Mouse (Mus musculus): Measurements from ENCODE around the gene Spem2. TPM values are rescaled to one million over a fixed set of nuclear protein-coding genes. Genes with fewer than 3 reads are reported as not detected.

Gene Spem2
- polyA plus RNA-seq, 1 experiment from 2014 or later = 0.10 TPM

DNA sequence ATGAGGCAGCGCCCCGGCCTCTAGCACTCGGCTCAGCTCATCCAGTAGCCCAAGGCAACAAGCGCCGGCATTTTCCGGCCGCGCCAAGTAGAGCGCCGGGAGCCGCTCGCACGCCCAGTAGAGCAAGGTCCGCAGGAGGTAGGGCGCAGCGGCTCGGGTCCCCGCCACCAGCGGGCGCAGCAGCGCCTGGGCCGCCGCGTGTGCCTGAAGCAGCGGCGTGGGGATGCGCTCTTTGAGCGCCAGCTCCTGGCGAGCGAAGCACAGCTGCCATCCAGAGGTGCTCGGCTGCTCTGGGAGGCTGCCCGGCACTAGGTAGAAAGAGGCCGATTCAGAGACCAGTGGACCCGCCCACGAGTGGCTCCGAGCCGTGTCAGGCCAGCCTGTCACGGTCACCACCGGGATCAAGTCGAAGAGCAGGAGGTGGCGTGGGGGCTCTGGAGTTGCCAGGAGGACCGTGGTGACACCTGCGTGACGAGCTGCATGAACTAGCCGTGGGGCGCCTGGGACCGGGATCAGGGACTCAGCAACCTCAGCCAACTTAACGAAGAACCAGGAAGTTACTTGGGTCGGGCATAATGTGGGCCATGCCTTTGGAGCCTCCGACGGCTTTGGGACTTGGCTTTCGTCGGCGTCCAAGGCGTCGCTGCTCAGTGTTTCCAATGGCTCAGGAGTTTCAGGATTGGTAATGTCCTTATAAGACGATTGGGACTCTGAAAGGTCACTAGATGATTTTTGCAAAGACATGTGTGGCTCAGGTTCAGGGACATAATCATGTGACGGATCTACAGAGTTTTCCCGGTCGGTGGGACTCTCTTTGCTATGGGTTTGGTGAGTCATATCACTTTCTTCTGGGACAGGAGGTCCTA lies 14.2 kb downstream of the Spem2 start:
- WGBS = 2% methylated on average over 60 of the region's 60 CpGs
- Histone ChIP-seq H3K36me3 (no peaks in the 10 kb centered on the region), H3K4me3 (peak overlapping the region; percentile 52), H3K27ac (peak overlapping the region; percentile 81), H3K9ac (peak overlapping the region; percentile 89), H3K27me3 (peaks cover 47% of the 10 kb centered on the region), H3K4me1 (replicated peaks) (peaks cover 63% of the 10 kb centered on the region), H3K9me3 (0 out of 2 replicates have a peak, but pooled peaks cover 3% of the 10 kb centered on the region), H3K4me2 (peak overlapping the region; percentile 94)
- peak; percentile 15; the same call in 1 of the 2 replicates for ATAC-seq (ENCODE audit: low FRiP score)

DNA sequence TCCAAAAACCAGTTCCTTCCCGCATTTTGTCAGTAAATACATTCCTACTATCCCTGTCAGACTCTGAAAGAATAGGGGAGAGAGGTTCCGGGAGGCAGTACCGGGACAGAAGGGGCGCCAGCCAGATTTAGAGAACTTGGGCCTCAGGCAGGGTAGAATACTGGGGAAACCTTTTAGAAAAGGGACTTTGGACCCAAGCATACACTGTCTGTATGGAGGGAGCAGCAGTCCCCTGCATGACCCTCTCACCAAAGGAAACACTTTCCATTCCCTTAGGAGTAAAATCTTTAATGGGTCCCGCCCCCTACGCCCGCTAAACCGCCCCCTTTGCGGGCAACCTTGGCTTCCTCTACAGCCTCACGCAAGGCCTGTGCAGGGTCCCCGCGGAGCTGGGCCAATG lies 14.9 kb downstream of the Spem2 start:
- 2% methylated on average over 12 of the region's 12 CpGs for WGBS
- peaks cover 46% of the 10 kb centered on the region for H3K27me3 ChIP-seq
- H3K4me2 ChIP-seq = peak overlapping the region; percentile 94
- 0 out of 2 replicates have a peak, but pooled peaks cover 3% of the 10 kb centered on the region for H3K9me3 ChIP-seq
- peak overlapping the region; percentile 52 for H3K4me3 ChIP-seq
- peak overlapping the region; percentile 81 for H3K27ac ChIP-seq
- H3K9ac ChIP-seq = peak overlapping the region; percentile 89
- peaks cover 70% of the 10 kb centered on the region for H3K4me1 ChIP-seq (replicated peaks)
- ATAC-seq (ENCODE audit: low FRiP score) = no peak
- H3K36me3 ChIP-seq = no peaks in the 10 kb centered on the region

DNA sequence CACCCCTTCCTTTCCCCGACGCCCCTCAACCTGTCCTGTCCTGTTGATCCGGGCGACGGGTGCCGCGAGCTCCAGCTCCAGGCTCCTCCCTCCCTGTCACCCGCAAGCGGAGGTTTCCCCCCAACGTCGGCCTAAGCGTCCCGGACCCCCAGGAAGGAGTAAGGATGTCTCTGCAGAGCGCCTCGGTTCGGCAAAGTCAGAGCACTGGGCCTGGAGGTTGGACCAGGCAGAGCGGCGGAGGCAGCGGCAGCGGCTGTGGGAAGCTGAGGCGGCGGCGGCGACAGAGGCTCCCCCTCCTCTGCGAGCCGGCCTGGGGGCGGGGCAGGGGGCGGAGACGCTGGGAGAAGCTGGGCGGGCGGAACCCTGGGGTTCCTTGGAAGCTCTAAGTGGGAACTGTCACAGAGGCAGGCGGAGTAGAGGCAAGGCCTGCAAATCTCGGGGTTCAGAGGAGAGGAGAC lies 15.6 kb downstream of the Spem2 start:
- Histone ChIP-seq H3K9ac (peak overlapping the region; percentile 89), H3K27me3 (peaks cover 52% of the 10 kb centered on the region), H3K4me3 (peak overlapping the region; percentile 52), H3K9me3 (0 out of 2 replicates have a peak, but pooled peaks cover 3% of the 10 kb centered on the region), H3K36me3 (peaks cover under 1% of the 10 kb centered on the region), H3K27ac (peak overlapping the region; percentile 81), H3K4me1 (replicated peaks) (peaks cover 73% of the 10 kb centered on the region), H3K4me2 (peak overlapping the region; percentile 94)
- under 1% methylated on average over 33 of the region's 33 CpGs for WGBS
- no peak for ATAC-seq (ENCODE audit: low FRiP score)

DNA sequence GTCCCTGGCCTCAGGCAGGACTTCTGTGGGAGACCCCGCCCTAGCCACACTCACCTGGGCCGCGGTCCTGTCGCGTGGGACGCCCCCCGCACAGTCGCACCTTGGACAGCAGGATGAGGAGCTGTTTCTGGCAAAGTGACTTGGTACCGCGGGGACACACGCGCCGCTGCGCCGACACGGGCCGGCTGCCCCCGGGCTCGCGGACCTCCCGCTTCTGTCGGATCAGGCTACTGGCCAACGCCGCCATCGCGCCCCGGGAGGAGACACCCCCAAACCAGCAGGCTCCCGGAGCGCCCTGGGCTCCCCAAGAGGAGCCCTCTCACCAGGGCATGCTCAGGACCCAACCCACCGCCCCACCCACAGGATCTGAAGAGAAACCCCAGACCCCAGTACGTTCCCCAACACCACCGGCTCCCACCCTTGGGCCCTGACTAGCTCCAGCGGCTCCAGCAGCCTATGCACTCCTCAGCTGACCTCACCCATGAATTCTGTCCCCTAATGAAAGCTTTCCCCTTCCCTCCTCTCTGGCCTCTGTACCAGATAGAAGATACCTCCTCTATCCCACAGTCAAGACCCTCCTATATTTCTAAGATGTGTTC lies 16.8 kb downstream of the Spem2 start, which contains the start of gene Fgf11:
Gene Fgf11, minus strand, starts transcription at position 479 of the 599 bp plus-strand sequence.
- 2% methylated on average over 33 of the region's 33 CpGs for WGBS
- Histone ChIP-seq H3K27me3 (peaks cover 52% of the 10 kb centered on the region), H3K36me3 (peaks cover 4% of the 10 kb centered on the region), H3K27ac (peak within 1 kb of the TSS; percentile 95), H3K4me2 (peak within 1 kb of the TSS; percentile 94), H3K9ac (peak within 1 kb of the TSS; percentile 89), H3K4me1 (replicated peaks) (peaks cover 73% of the 10 kb centered on the region), H3K9me3 (0 out of 2 replicates have a peak, but pooled peaks cover 1% of the 10 kb centered on the region), H3K4me3 (peak within 1 kb of the TSS; percentile 52)
- no peak for ATAC-seq (ENCODE audit: low FRiP score)

DNA sequence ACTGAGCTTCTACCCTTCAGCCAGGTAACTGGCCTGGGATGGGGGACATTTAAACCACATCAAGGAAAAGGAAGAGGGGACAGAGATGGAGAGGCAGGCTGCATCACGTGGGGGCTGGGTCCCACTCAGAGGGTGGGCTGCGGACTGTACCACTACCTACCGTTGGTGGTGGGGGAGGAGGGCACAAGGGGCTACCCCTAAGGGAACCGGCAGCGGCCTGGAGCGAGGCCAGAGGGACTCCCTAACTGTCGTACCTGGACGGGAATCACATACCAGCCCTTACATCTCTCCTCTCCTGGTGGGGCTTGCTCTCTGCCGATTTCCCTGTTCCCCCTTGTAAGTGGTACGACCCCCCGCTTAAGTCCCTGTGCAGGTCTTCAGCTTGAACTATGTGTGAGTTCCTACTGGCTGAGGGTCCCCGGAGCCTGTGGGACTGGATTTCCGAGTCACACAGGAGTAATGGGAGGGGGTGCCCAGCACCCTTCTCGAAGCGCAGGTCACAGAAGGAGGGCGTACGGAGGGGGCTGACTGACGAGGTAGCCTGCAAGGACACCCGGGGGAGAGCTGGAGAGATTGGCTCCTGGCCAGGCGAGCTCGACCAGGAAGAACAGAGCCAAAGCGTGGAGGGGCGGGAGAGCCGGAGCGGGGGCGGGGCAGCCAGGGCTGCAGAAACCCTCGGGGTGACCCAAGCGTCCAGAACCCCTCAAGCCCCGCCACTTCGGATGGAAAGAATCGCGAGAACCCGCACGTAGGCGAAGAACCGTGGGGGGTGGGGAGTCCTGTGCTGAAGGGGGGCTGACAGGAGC lies 17.7 kb downstream of the Spem2 start:
- Histone ChIP-seq H3K36me3 (peaks cover 4% of the 10 kb centered on the region), H3K4me1 (replicated peaks) (peaks cover 78% of the 10 kb centered on the region), H3K27me3 (peaks cover 52% of the 10 kb centered on the region), H3K27ac (peak overlapping the region; percentile 95), H3K4me3 (peak overlapping the region; percentile 52), H3K9ac (peak overlapping the region; percentile 89), H3K9me3 (no peaks in the 10 kb centered on the region), H3K4me2 (peak overlapping the region; percentile 94)
- 0% methylated on average over 34 of the region's 36 CpGs for WGBS
- ATAC-seq (ENCODE audit: low FRiP score) = peak; percentile 73

DNA sequence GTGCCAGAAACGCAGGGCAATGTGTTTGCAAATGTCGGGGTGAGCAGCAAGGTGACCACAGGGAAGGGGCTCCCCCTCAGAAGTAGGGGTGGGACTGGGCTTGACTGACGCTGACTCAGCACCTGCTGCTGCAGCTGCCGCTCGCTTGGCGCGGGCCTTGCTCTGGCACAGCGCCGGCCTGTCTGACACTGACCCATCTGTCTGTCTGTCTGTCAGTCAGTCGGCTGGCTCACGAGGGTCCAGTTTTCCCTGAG lies 18.2 kb downstream of the Spem2 start:
- WGBS = under 1% methylated on average over 11 of the region's 11 CpGs
- Histone ChIP-seq H3K4me1 (replicated peaks) (peaks cover 77% of the 10 kb centered on the region), H3K36me3 (peaks cover 4% of the 10 kb centered on the region), H3K9ac (peak overlapping the region; percentile 89), H3K9me3 (no peaks in the 10 kb centered on the region), H3K27ac (peak overlapping the region; percentile 95), H3K4me3 (peak overlapping the region; percentile 52), H3K4me2 (peak overlapping the region; percentile 94), H3K27me3 (peaks cover 52% of the 10 kb centered on the region)
- ATAC-seq (ENCODE audit: low FRiP score) = peak; percentile 18

DNA sequence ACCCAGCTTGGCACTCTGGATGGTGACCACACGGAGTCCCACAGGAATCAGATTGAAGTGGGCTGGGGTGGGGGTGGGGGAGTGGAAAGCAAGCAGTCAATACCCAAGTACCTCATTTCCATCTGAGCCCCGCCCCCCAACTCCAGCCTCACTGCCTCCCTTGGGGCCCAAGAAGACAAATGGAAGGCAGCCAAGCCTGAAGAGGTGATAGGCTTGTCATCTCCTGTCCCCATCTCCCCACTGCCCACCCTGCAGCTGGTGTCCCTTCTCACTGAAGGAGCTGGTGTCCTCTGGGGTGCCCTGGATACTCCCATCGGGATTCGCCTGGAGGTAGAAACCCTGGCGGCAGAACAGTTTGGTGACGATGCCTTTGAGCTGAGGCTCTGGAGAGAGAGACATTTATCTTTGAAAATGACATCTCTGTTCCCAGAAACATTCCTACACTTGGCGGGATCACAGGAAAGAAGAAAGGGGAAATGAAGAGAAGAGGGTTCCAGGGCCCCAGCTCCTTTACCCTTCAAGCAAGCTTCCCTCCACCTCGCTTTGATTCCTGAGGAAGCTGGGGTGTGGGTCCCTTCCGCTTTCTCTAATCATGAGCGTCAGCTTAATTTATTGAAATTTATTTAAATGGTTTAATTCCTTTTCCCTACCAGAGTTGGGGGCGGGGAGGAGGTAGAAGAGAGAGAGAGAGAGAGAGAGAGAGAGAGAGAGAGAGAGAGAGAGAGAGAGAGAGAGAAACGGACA lies 18.7 kb downstream of the Spem2 start:
- no peaks in the 10 kb centered on the region for H3K9me3 ChIP-seq
- WGBS = 15% methylated on average over 12 of the region's 12 CpGs
- H3K36me3 ChIP-seq = peaks cover 4% of the 10 kb centered on the region
- peak overlapping the region; percentile 95 for H3K27ac ChIP-seq
- peaks cover 74% of the 10 kb centered on the region for H3K4me1 ChIP-seq (replicated peaks)
- peak overlapping the region; percentile 52 for H3K4me3 ChIP-seq
- H3K27me3 ChIP-seq = peaks cover 47% of the 10 kb centered on the region
- peak overlapping the region; percentile 94 for H3K4me2 ChIP-seq
- ATAC-seq (ENCODE audit: low FRiP score) = no peak
- H3K9ac ChIP-seq = peak overlapping the region; percentile 89

DNA sequence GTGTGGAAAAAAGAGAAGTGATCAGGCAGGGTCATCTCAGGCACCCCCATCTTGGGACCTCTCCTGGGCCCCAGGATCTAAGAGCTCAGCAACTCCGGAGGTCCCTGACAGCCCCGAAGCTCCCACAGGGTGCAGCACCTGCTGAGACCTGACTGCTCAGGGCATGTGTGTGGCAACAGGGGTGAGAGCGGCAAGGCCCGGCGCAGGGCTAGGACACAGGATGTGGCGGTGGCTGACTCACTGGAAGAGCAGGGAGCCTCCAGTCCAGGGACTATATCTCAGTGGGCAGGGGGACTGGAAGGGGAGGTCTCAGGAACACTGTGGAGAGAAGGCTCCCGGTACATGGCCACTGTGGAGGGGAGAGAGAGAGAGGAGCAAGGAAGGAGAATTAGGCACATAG lies 20.3 kb downstream of the Spem2 start:
- no peak for ATAC-seq (ENCODE audit: low FRiP score)
- Histone ChIP-seq H3K4me1 (replicated peaks) (peaks cover 58% of the 10 kb centered on the region), H3K9me3 (no peaks in the 10 kb centered on the region), H3K27me3 (peaks cover 56% of the 10 kb centered on the region), H3K4me2 (no peak overlapping the region), H3K4me3 (no peak overlapping the region), H3K9ac (0 out of 2 replicates have a peak overlapping the region, but pooled peaks have one; percentile 24), H3K27ac (no peak overlapping the region), H3K36me3 (peaks cover 4% of the 10 kb centered on the region)
- WGBS = 75% methylated on average over 7 of the region's 7 CpGs

DNA sequence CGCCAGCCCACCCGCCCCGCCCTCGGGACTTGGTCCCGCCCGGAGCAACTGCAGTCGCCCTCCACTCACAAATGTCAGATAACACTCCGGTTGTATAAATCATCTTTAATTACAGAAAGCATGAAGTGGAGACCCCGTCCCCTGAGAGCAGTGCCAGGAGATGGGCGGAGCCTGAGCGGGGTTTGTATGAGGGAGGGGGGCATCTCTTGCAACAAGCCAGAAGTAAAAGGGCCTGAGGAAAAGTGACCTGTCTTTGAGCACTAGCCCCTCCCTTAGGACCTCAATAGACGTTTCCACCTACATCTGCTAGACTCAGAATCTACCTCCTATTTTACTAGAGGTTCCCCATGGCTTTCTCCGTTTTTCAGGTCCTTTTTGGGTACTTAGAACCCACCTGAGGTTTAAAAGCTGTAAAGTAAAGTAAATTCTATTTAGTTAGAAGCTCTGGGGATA lies 22.3 kb downstream of the Spem2 start:
- no peak overlapping the region for H3K9ac ChIP-seq
- H3K27me3 ChIP-seq = peaks cover 53% of the 10 kb centered on the region
- no peak overlapping the region for H3K27ac ChIP-seq
- H3K4me1 ChIP-seq (replicated peaks) = peaks cover 39% of the 10 kb centered on the region
- 2% methylated on average over 13 of the region's 13 CpGs for WGBS
- no peaks in the 10 kb centered on the region for H3K9me3 ChIP-seq
- H3K4me2 ChIP-seq = peak overlapping the region; percentile 66
- H3K4me3 ChIP-seq = peak overlapping the region; percentile 35
- ATAC-seq (ENCODE audit: low FRiP score) = no peak
- H3K36me3 ChIP-seq = peaks cover 4% of the 10 kb centered on the region

DNA sequence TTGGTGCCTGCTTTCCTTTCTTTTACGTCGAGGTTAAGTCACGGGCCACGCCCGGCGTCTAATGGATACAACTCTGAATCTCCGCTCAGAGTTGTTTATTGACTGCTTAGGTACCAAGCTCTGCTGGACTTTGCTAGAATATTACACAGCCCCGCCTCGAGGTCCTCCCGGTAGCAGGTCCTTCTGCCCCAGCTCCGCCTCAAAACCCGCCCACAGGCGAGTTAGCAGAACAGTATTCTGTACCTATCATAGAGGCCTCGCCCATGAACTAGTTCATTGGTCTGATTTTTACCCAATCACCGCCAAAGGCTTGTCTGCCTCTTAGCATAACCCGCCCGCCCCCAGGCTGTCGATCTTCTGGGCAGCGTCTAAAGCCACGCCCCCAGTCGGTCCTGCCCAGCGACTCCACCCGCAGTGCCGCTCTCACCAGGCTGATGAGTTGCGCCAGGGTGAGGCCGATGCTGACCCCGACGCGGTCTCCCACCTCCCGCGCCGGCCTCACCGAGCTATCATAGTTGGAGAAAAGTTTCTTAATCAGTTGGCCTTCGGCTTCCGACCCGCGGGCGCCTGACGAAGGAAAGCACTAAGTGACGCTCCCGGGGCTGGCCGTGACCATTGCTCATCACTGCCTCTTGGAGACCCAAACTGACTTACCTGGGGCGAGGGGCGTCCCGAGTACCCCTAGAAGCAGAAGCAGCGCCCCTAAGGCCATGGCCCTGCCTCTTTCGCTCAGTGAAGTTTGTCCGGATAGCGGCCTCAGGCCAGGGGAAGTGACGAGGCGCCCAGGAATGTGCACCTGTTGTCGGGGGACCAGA lies 22.9 kb downstream of the Spem2 start, which contains the start of gene Chrnb1:
Gene Chrnb1, minus strand, starts transcription at position 776 of the 815 bp plus-strand sequence.
- peak within 1 kb of the TSS; percentile 35 for H3K4me3 ChIP-seq
- H3K36me3 ChIP-seq = peaks cover 4% of the 10 kb centered on the region
- ATAC-seq (ENCODE audit: low FRiP score) = peak; percentile 90
- H3K27ac ChIP-seq = no peak within 1 kb of the TSS
- peaks cover 35% of the 10 kb centered on the region for H3K4me1 ChIP-seq (replicated peaks)
- H3K4me2 ChIP-seq = peak within 1 kb of the TSS; percentile 66
- H3K27me3 ChIP-seq = peaks cover 55% of the 10 kb centered on the region
- H3K9me3 ChIP-seq = no peaks in the 10 kb centered on the region
- WGBS = 2% methylated on average over 52 of the region's 52 CpGs
- H3K9ac ChIP-seq = peak within 1 kb of the TSS; percentile 61

DNA sequence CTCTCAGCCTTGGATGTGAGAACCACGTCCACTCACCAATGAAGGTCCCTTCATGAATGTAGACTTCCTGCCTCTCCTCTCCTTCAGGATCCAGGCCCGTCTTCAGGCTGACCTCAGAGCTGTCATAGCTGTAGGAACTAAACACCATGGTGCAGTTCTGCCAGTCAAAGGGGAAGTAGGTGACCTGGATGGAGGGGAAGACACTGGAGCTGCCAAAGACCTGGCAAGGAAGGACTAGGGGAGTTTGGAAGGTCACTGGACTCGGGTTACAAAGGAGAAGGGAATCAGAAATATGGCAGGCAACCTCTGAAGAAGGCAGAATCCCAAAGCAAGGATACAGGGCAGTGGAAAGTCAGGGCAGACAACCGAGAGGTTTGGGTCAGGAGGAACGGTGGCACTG lies 24.8 kb downstream of the Spem2 start:
- 67% methylated on average over 5 of the region's 5 CpGs for WGBS
- peaks cover 4% of the 10 kb centered on the region for H3K36me3 ChIP-seq
- no peaks in the 10 kb centered on the region for H3K9me3 ChIP-seq
- peaks cover 58% of the 10 kb centered on the region for H3K27me3 ChIP-seq
- no peak for ATAC-seq (ENCODE audit: low FRiP score)
- no peak overlapping the region for H3K9ac ChIP-seq
- no peak overlapping the region for H3K4me2 ChIP-seq
- H3K4me3 ChIP-seq = no peak overlapping the region
- H3K4me1 ChIP-seq (replicated peaks) = peaks cover 15% of the 10 kb centered on the region
- no peak overlapping the region for H3K27ac ChIP-seq

Data from hindbrain, embryonic 13.5 days (tissue).